Mouse (Mus musculus): Measurements from ENCODE around the gene Exoc6. TPM values are rescaled to one million over a fixed set of nuclear protein-coding genes. Genes with fewer than 3 reads are reported as not detected.

Exoc6 gene
- polyA plus RNA-seq, 2 experiments, result 17.3 to 31.6 TPM

- H3K4me2 ChIP-seq (ENCODE audit: low read depth), result no peak overlapping the region
- no peak for TF ChIP-seq CTCF (IDR thresholded peaks at IDR 0.05; ENCODE audit: low read depth)
- no peak for TF ChIP-seq EP300 (IDR thresholded peaks at IDR 0.05; ENCODE audit: low read depth)
- 48% methylated on average over 8 of the region's 8 CpGs for WGBS (ENCODE audit: insufficient replicate concordance)
Measured at GRCm38 (mm10) chr19:37585684-37586083, 35.5 kb downstream of the Exoc6 start.

DNA sequence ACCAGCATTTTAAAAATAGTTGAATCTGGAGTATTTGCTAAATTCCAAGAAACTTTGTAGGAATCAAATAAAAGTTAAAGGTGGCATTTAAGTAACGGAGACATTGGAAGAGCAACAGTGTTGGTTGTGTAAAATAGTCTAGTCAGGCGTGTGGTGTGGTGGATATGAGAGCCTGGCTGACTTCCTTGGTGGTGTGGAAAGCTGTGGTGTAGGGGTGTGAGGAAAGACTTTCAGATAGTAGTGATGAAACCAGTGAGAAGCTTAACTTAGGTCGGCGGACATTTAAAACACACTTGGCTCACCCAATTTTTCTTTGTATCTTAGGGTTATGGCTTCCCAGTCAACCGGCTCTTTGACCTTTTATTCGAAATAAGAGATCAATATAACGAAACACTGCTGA lies 40.3 kb downstream of the Exoc6 start:
- Histone ChIP-seq H3K36me3 (replicated peaks; ENCODE audit: control insufficient read depth, insufficient read depth, low read depth) (peaks cover 32% of the 10 kb centered on the region), H3K4me3 (ENCODE audit: insufficient read depth in 1 of 2, low read depth in 2 of 2, low read length in 2 of 2) (no peak overlapping the region), H3K27ac (no peak overlapping the region), H3K4me1 (replicated peaks; ENCODE audit: control insufficient read depth in 2 of 2, insufficient read depth in 2 of 2, low read length in 1 of 2) (no peaks in the 10 kb centered on the region), H3K9me3 (ENCODE audit: control insufficient read depth, low read length) (no peaks in the 10 kb centered on the region), H3K4me2 (ENCODE audit: low read depth) (no peak overlapping the region), H3K27me3 (ENCODE audit: control insufficient read depth, insufficient read depth, low read length) (no peaks in the 10 kb centered on the region), H3K9ac (replicated peaks) (no peak overlapping the region)
- DNase-seq (ENCODE audit: low read depth in 3 of 3, low spot score in 3 of 3) (no peak), ATAC-seq (ENCODE audit: insufficient read depth) (no peak)
- TF ChIP-seq EP300 (IDR thresholded peaks at IDR 0.05; ENCODE audit: low read depth) (no peak), CTCF (IDR thresholded peaks at IDR 0.05; ENCODE audit: low read depth) (no peak)
- WGBS (ENCODE audit: insufficient replicate concordance), result 86% methylated on average over 7 of the region's 7 CpGs

More at GRCm38 (mm10) chr19:37585684-37586083, 35.5 kb downstream of the Exoc6 start:
- Histone ChIP-seq H3K4me3 (ENCODE audit: insufficient read depth in 1 of 2, low read depth in 2 of 2, low read length in 2 of 2) (no peak overlapping the region), H3K9me3 (ENCODE audit: control insufficient read depth, low read length) (no peaks in the 10 kb centered on the region), H3K9ac (replicated peaks) (no peak overlapping the region), H3K27ac (no peak overlapping the region), H3K27me3 (ENCODE audit: control insufficient read depth, insufficient read depth, low read length) (no peaks in the 10 kb centered on the region), H3K36me3 (replicated peaks; ENCODE audit: control insufficient read depth, insufficient read depth, low read depth) (peaks cover 21% of the 10 kb centered on the region), H3K4me1 (replicated peaks; ENCODE audit: control insufficient read depth in 2 of 2, insufficient read depth in 2 of 2, low read length in 1 of 2) (no peaks in the 10 kb centered on the region)
- DNase-seq (ENCODE audit: low read depth in 3 of 3, low spot score in 3 of 3), result no peak
- ATAC-seq (ENCODE audit: insufficient read depth), result no peak

DNA sequence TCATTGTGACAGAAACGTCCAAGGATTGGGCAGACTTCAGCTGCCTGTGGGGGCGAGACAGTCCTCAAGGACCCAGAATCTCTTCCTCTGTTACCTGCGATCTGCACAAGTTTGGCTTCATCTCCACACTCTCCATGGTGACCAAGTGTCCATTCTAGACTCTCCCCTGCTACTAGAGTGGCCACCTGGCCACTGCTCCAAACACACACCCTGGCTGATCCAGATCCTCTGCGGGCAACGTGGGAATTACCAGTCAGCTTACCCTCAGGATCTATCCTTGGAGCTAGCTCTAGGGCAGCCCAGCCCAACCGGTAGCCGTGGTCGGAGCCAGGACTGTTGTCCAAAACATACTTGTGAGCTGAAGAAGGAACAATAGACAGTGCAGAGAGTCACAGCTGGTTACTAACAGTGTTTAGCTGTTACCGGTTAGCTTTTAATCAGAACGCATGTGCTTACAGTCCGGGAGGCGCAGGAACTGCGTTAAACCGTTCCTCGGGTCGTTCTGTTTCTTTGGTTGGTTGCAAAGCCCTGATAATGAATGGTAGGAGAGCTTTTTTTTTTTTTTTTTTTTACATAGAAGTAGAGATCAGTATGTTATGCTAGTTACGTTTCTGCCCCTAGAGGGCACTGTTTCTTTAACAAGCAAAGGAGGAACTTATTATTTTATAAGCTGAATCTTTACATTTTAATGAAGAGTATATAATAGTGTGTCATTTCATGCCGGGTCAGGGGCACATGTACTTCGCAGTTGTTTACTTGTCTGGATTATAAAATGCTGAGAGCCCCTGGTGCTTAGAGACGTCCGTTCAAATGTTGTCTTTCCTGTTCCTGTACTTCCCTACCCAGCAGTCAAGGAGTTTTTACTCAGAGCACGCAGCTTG lies 52.0 kb downstream of the Exoc6 start:
- TF ChIP-seq EP300 (IDR thresholded peaks at IDR 0.05; ENCODE audit: low read depth) (peak; percentile 72), CTCF (IDR thresholded peaks at IDR 0.05; ENCODE audit: low read depth) (peak; percentile 49)
- H3K9ac ChIP-seq (replicated peaks), result peak overlapping the region; percentile 28
- ATAC-seq (ENCODE audit: insufficient read depth) (peak; percentile 80), DNase-seq (ENCODE audit: low read depth in 3 of 3, low spot score in 3 of 3) (peak; percentile 64 to 68 (median 67))
- H3K9me3 ChIP-seq (ENCODE audit: control insufficient read depth, low read length), result no peaks in the 10 kb centered on the region
- H3K27ac ChIP-seq, result peak overlapping the region; percentile 48
- 22% methylated on average over 22 of the region's 22 CpGs for WGBS (ENCODE audit: insufficient replicate concordance)
- peaks cover 17% of the 10 kb centered on the region for H3K36me3 ChIP-seq (replicated peaks; ENCODE audit: control insufficient read depth, insufficient read depth, low read depth)
- H3K27me3 ChIP-seq (ENCODE audit: control insufficient read depth, insufficient read depth, low read length), result no peaks in the 10 kb centered on the region
- H3K4me2 ChIP-seq (ENCODE audit: low read depth), result peak overlapping the region; percentile 51
- peaks cover 0 to 8% of the 10 kb centered on the region in 2 experiments; a peak in 2 of 4 replicates for H3K4me1 ChIP-seq (replicated peaks; ENCODE audit: control insufficient read depth in 2 of 2, insufficient read depth in 2 of 2, low read length in 1 of 2)
- H3K4me3 ChIP-seq (ENCODE audit: insufficient read depth in 1 of 2, low read depth in 2 of 2, low read length in 2 of 2), result peak overlapping the region; percentile 28 to 44; a peak in 3 of 4 replicates

GRCm38 (mm10) chr19:37609991-37610390 lies 59.8 kb downstream of the Exoc6 start:
- Histone ChIP-seq H3K4me3 (ENCODE audit: insufficient read depth in 1 of 2, low read depth in 2 of 2, low read length in 2 of 2) (no peak overlapping the region), H3K27me3 (ENCODE audit: control insufficient read depth, insufficient read depth, low read length) (no peaks in the 10 kb centered on the region), H3K9ac (replicated peaks) (no peak overlapping the region), H3K36me3 (replicated peaks; ENCODE audit: control insufficient read depth, insufficient read depth, low read depth) (peaks cover 9% of the 10 kb centered on the region), H3K4me2 (ENCODE audit: low read depth) (no peak overlapping the region), H3K9me3 (ENCODE audit: control insufficient read depth, low read length) (no peaks in the 10 kb centered on the region), H3K27ac (no peak overlapping the region), H3K4me1 (replicated peaks; ENCODE audit: control insufficient read depth in 2 of 2, insufficient read depth in 2 of 2, low read length in 1 of 2) (no peaks in the 10 kb centered on the region)
- WGBS (ENCODE audit: insufficient replicate concordance), result 81% methylated on average over 7 of the region's 7 CpGs
- TF ChIP-seq EP300 (IDR thresholded peaks at IDR 0.05; ENCODE audit: low read depth) (no peak), CTCF (IDR thresholded peaks at IDR 0.05; ENCODE audit: low read depth) (no peak)
- DNase-seq (ENCODE audit: low read depth in 3 of 3, low spot score in 3 of 3) (no peak), ATAC-seq (ENCODE audit: insufficient read depth) (no peak)

- no peak for ATAC-seq (ENCODE audit: insufficient read depth)
- no peak for DNase-seq (ENCODE audit: low read depth in 3 of 3, low spot score in 3 of 3)
- Histone ChIP-seq H3K4me3 (ENCODE audit: insufficient read depth in 1 of 2, low read depth in 2 of 2, low read length in 2 of 2) (no peak overlapping the region), H3K4me1 (replicated peaks; ENCODE audit: control insufficient read depth in 2 of 2, insufficient read depth in 2 of 2, low read length in 1 of 2) (no peaks in the 10 kb centered on the region), H3K9ac (replicated peaks) (no peak overlapping the region), H3K27me3 (ENCODE audit: control insufficient read depth, insufficient read depth, low read length) (no peaks in the 10 kb centered on the region), H3K4me2 (ENCODE audit: low read depth) (no peak overlapping the region), H3K27ac (no peak overlapping the region), H3K9me3 (ENCODE audit: control insufficient read depth, low read length) (no peaks in the 10 kb centered on the region), H3K36me3 (replicated peaks; ENCODE audit: control insufficient read depth, insufficient read depth, low read depth) (peaks cover 14% of the 10 kb centered on the region)
- WGBS (ENCODE audit: insufficient replicate concordance), result 83% methylated on average over 7 of the region's 7 CpGs
- TF ChIP-seq EP300 (IDR thresholded peaks at IDR 0.05; ENCODE audit: low read depth) (no peak), CTCF (IDR thresholded peaks at IDR 0.05; ENCODE audit: low read depth) (no peak)
Measured at GRCm38 (mm10) chr19:37612893-37613292, 62.7 kb downstream of the Exoc6 start.
